Mouse (Mus musculus): Measurements from ENCODE around the gene Lrpprc. TPM values are rescaled to one million over a fixed set of nuclear protein-coding genes. Genes with fewer than 3 reads are reported as not detected.
"Not testable (repeated sequence)": the region's sequence is repeated elsewhere in the genome, so short reads cannot be mapped to it uniquely, and the experiment has no call there.

The Lrpprc gene
- 72.4 TPM for polyA plus RNA-seq (2021)

DNA sequence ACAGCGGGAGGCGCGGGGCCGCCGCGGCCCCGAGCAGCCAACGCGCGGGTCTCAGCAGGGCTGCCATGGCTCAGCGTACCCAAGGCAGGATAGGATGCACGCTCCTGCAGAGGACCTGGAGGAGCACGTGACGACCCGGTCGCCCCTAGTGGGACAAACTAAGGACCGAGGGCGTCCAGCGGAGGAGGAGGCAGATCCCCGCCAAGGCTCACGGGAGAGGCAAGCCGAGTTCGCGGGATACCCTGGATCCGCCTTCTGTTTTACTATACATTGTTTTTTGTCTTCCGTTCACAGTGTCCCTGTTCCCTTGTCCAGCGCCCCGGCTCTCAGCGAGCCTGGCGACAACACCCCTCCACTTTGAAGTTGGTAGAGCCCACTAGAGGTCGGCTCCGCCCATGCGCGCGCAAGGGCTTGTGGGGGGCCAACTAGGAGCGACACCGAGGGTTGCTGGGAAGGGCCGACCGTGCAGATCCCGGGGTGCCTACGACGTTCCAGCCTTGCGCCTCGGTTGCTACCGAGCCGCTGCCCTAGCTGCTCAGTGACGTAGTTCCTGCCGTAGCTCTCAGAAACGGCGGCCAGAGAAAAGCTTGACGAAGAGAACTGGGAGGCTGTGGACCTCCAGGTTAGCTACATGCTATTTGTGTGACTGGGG, at the start of gene Lrpprc:
TSS of gene Lrpprc (minus strand) at position 343 of the 652 bp plus-strand sequence.
- TF ChIP-seq CTCF (IDR thresholded peaks at IDR 0.05): no peak
- in situ Hi-C loops (cut with MboI; ENCODE audit: low pct_unique_long_range_greater_than_20kb): no loop called here
- DNase-seq (ENCODE audit: low read depth, low spot score) (peak; percentile 79), ATAC-seq (peak; percentile 95)
- H3K27me3 ChIP-seq: no peaks in the 10 kb centered on the region
- POLR2A ChIA-PET: no interaction called here
- CTCF ChIA-PET: interaction anchor here (1.5 kb wide), 1 partner anchor 12 kb away, joined by 3 read pairs; no protein-coding TSS in a partner anchor

- in situ Hi-C loops (cut with MboI; ENCODE audit: low pct_unique_long_range_greater_than_20kb): loop anchor here (5.0 to 25.0 kb wide), 3 partner anchors 350 to 1225 kb away; no protein-coding TSS in a partner anchor
- peak; percentile 7 for DNase-seq (ENCODE audit: low read depth, low spot score)
- ChIA-PET POLR2A (no interaction called here), CTCF (interaction anchor here (0.7 to 2.3 kb wide), 5 partner anchors 10 to 796 kb away, joined by 3 to 9 read pairs (median 3); no protein-coding TSS in a partner anchor)
- peak; percentile 86 for ATAC-seq
- TF ChIP-seq CTCF (IDR thresholded peaks at IDR 0.05): peak; percentile 85
- H3K27me3 ChIP-seq: peaks cover 19% of the 10 kb centered on the region
These were observed 47.2 kb upstream of the Lrpprc start for GRCm38 (mm10) chr17:84837780-84838179.

GRCm38 (mm10) chr17:84835249-84835648, 44.7 kb upstream of the Lrpprc start:
- H3K27me3 ChIP-seq: peaks cover 33% of the 10 kb centered on the region
- ChIA-PET CTCF (no interaction called here), POLR2A (no interaction called here)
- in situ Hi-C loops (cut with MboI; ENCODE audit: low pct_unique_long_range_greater_than_20kb): loop anchor here (5.0 to 25.0 kb wide), 3 partner anchors 352 to 1227 kb away; no protein-coding TSS in a partner anchor
- no peak for TF ChIP-seq CTCF (IDR thresholded peaks at IDR 0.05)
- ATAC-seq (no peak), DNase-seq (ENCODE audit: low read depth, low spot score) (no peak)

DNA sequence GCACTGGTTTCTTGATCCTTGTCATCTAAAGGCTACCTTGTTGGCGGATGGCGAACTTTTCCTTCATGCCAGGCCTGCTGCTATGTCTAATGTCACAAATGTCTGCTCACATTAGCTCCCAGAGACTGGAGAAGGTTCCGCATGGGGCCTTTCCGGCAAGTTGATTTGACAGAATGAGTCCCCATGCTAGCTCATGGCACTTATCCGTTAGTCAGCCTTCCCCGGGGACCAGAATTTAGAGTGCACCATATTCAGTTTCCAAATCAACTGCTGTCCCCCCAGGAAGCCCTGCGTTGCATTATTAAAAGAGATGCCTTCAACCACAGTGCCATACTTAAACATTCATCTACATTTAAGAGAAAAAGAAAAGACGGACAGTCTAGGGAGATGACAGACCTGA, 41.8 kb upstream of the Lrpprc start:
- no peak for TF ChIP-seq CTCF (IDR thresholded peaks at IDR 0.05)
- DNase-seq (ENCODE audit: low read depth, low spot score) (no peak), ATAC-seq (no peak)
- peaks cover 43% of the 10 kb centered on the region for H3K27me3 ChIP-seq
- ChIA-PET CTCF (no interaction called here), POLR2A (no interaction called here)
- in situ Hi-C loops (cut with MboI; ENCODE audit: low pct_unique_long_range_greater_than_20kb): loop anchor here (25.0 kb wide), 1 partner anchor 1230 kb away; no protein-coding TSS in a partner anchor

- ChIA-PET CTCF (interaction anchor here (1.0 kb wide), 1 partner anchor 9 kb away, joined by 3 read pairs; no protein-coding TSS in a partner anchor), POLR2A (no interaction called here)
- DNase-seq (ENCODE audit: low read depth, low spot score): no peak
- TF ChIP-seq CTCF (IDR thresholded peaks at IDR 0.05): no peak
- peaks cover 57% of the 10 kb centered on the region for H3K27me3 ChIP-seq
- in situ Hi-C loops (cut with MboI; ENCODE audit: low pct_unique_long_range_greater_than_20kb): loop anchor here (25.0 kb wide), 1 partner anchor 1234 kb away; no protein-coding TSS in a partner anchor
- ATAC-seq: no peak
These were observed 37.7 kb upstream of the Lrpprc start for GRCm38 (mm10) chr17:84828301-84828700.

DNA sequence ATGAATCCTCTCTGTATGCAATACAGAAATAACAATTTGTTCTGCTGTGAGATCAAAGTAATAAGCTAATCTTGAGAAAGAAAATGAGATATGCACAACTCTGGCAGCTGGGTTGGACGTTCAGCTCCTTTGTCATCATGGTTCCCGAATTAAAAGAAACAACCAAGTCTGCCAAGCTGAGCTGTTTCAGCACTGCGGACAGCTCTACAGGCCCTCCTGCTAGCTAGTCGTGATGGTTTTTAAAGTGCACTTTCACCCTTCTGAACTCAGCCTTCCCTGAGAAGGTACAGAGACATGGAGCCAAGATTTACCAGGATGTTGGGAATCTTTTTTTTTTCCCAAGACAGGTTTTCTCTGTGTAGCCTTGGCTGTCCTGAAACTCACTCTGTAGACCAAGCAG, 30.0 kb upstream of the Lrpprc start:
- DNase-seq (ENCODE audit: low read depth, low spot score): no peak
- POLR2A ChIA-PET: interaction anchor here (0.7 kb wide), 2 partner anchors 293 to 803 kb away, joined by 3 read pairs; no protein-coding TSS in a partner anchor
- TF ChIP-seq CTCF (IDR thresholded peaks at IDR 0.05): no peak
- CTCF ChIA-PET: no interaction called here
- in situ Hi-C loops (cut with MboI; ENCODE audit: low pct_unique_long_range_greater_than_20kb): no loop called here
- H3K27me3 ChIP-seq: peaks cover 38% of the 10 kb centered on the region
- no peak for ATAC-seq

DNA sequence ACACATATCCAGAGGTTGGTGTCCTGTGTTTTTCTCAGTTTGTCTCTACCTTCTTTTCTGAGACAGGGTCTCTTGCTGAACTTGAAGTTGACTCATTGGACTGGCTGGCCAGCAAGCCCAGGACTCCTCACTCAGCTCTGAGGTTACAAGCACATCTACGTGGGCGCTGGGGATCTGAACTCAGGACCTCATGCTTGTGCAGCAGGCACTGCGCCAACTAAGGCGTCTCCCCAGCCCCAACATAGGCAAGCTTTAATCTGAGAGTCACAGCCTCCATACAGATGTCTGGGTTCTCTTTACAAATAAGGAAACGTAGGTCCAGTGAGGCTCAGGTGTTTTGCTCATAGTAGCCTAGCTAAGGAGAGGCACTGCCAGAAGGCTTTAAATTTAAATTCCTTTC, 27.8 kb upstream of the Lrpprc start:
- CTCF ChIA-PET: no interaction called here
- TF ChIP-seq CTCF (IDR thresholded peaks at IDR 0.05): no peak

GRCm38 (mm10) chr17:84816014-84816461, 25.4 kb upstream of the Lrpprc start:
- peaks cover 25% of the 10 kb centered on the region for H3K27me3 ChIP-seq
- ChIA-PET POLR2A (no interaction called here), CTCF (no interaction called here)
- in situ Hi-C loops (cut with MboI; ENCODE audit: low pct_unique_long_range_greater_than_20kb): no loop called here
- DNase-seq (ENCODE audit: low read depth, low spot score) (no peak), ATAC-seq (no peak)
- no peak for TF ChIP-seq CTCF (IDR thresholded peaks at IDR 0.05)

More for the DNA sequence above, 27.8 kb upstream of the Lrpprc start:
- in situ Hi-C loops (cut with MboI; ENCODE audit: low pct_unique_long_range_greater_than_20kb): no loop called here
- DNase-seq (ENCODE audit: low read depth, low spot score): no peak
- ATAC-seq: no peak
- POLR2A ChIA-PET: no interaction called here
- H3K27me3 ChIP-seq: peaks cover 26% of the 10 kb centered on the region

GRCm38 (mm10) chr17:84814905-84815304, 24.3 kb upstream of the Lrpprc start:
- DNase-seq (ENCODE audit: low read depth, low spot score) (no peak), ATAC-seq (no peak)
- POLR2A ChIA-PET: no interaction called here
- peaks cover 29% of the 10 kb centered on the region for H3K27me3 ChIP-seq
- in situ Hi-C loops (cut with MboI; ENCODE audit: low pct_unique_long_range_greater_than_20kb): no loop called here
- CTCF ChIA-PET: no interaction called here
- TF ChIP-seq CTCF (IDR thresholded peaks at IDR 0.05): no peak

GRCm38 (mm10) chr17:84814192-84814591, 23.6 kb upstream of the Lrpprc start:
- not testable (repeated sequence) for DNase-seq (ENCODE audit: low read depth, low spot score); ATAC-seq

GRCm38 (mm10) chr17:84792006-84792405, 1.4 kb upstream of the Lrpprc start:
- POLR2A ChIA-PET: no interaction called here
- DNase-seq (ENCODE audit: low read depth, low spot score) (no peak), ATAC-seq (no peak)
- CTCF ChIA-PET: interaction anchor here (1.5 kb wide), 1 partner anchor 14 kb away, joined by 3 read pairs; no protein-coding TSS in a partner anchor
- no peaks in the 10 kb centered on the region for H3K27me3 ChIP-seq
- no peak for TF ChIP-seq CTCF (IDR thresholded peaks at IDR 0.05)
- in situ Hi-C loops (cut with MboI; ENCODE audit: low pct_unique_long_range_greater_than_20kb): no loop called here

More at GRCm38 (mm10) chr17:84814192-84814591, 23.6 kb upstream of the Lrpprc start:
- in situ Hi-C loops (cut with MboI; ENCODE audit: low pct_unique_long_range_greater_than_20kb); POLR2A ChIA-PET; CTCF ChIA-PET: not testable (repeated sequence)
- H3K27me3 ChIP-seq: peaks cover 36% of the 10 kb centered on the region

All from Patski (cell line).